Mouse (Mus musculus): ENCODE measurements around the gene Ppp1r12c. TPM values are rescaled to one million over a fixed set of nuclear protein-coding genes. Genes with fewer than 3 reads are reported as not detected.
"Not testable (repeated sequence)": the region's sequence is repeated elsewhere in the genome, so short reads cannot be mapped to it uniquely, and the experiment has no call there.

Gene Ppp1r12c
- polyA plus RNA-seq, 1 experiment, result not detected

DNA sequence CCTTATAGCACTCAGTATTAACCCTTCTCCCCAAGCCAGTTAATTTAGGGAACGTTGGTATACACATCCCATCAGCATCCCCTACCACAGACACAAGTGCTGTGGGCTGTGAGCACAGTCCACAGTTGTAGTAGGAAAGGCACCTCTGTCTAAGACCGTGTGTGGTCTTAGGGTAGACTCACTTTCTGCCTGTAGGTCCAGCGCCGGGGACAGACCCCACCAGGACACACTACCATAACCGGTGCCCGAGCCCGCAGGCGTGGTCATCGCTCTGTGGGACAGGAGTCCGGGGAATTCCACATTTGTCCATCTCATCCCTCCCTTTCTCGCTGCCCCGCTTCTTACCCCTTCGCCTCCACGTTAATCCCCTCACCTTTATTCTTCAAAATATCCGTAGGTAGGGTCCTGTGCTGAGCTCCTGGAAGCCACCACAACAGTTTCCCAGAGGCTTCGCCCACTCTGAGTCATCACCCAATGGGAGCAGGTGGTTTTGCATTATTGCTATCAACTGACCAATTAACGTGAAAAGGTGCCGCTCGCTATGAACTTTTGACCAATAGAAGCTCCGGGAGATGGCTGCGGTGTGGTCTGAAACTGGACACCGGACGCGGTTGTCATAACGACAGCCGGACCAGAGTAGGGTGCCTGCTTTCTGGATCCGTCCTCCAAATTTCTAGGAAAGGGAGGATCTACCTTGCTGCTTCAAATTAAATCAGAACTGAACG lies 30.7 kb upstream of the Ppp1r12c start, which contains the start of gene Dnaaf3:
Gene Dnaaf3 (minus strand): TSS at position 449 of the 725 bp plus-strand sequence.
- 4% methylated on average over 28 of the region's 28 CpGs for WGBS
- Histone ChIP-seq H3K4me3 (ENCODE audit: insufficient read depth, low read depth, low read length) (no peak within 1 kb of the TSS), H3K27ac (ENCODE audit: insufficient read depth, low read depth, low read length) (no peak within 1 kb of the TSS), H3K4me1 (ENCODE audit: control insufficient read depth, insufficient read depth, low read length) (0 out of 2 replicates have a peak, but pooled peaks cover 3% of the 10 kb centered on the region)
- no peak for TF ChIP-seq CTCF (IDR thresholded peaks at IDR 0.05; ENCODE audit: insufficient read depth, low read depth, low read length)
- no peak for TF ChIP-seq POLR2A (IDR thresholded peaks at IDR 0.05; ENCODE audit: insufficient read depth, low read depth, low read length)

DNA sequence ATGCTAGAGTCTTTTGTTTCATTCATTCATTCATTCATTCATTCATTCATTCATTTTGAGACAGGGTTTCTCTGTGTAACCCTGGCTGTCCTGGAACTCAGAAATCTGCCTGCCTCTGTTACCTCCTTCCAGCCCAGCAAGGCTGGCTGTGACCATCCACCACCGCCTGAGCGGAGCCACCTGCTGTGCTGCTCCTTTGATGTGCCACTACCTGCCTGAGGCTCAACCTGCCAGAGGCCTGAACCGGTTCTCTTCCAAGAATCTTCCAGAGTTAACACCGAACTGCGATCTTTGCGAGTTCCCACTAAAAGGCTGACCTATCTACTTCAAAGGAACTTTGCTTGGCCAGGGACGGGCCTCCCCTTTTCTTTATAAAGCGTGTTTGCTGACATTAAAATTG lies 28.7 kb upstream of the Ppp1r12c start:
- H3K4me1 ChIP-seq (ENCODE audit: control insufficient read depth, insufficient read depth, low read length); H3K27ac ChIP-seq (ENCODE audit: insufficient read depth, low read depth, low read length); H3K4me3 ChIP-seq (ENCODE audit: insufficient read depth, low read depth, low read length): not testable (repeated sequence)
- 80% methylated on average over 8 of the region's 8 CpGs for WGBS

DNA sequence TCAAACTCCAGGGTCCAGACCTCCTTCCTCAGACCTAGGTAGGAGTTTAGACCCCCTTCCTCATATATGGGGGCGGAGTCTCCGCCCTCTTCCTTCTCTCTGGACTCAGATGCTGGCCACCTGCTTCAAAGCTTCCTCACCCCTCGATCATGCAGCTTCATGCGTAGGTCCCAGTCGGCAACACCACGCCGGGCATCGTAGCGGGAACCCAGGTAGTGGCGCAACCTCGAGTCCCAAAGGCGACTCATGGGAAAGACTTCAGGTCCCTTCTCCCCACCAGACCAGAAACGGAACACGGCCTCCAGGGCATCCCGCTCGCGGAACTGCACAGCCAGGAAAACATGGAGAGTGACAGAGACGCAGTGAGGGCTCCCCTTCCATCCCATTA lies 25.8 kb upstream of the Ppp1r12c start:
- H3K4me1 ChIP-seq (ENCODE audit: control insufficient read depth, insufficient read depth, low read length), result peaks cover 7% of the 10 kb centered on the region; the same call in 1 of the 2 replicates
- no peak overlapping the region for H3K4me3 ChIP-seq (ENCODE audit: insufficient read depth, low read depth, low read length)
- no peak for TF ChIP-seq CTCF (IDR thresholded peaks at IDR 0.05; ENCODE audit: insufficient read depth, low read depth, low read length)
- no peak for TF ChIP-seq POLR2A (IDR thresholded peaks at IDR 0.05; ENCODE audit: insufficient read depth, low read depth, low read length)
- H3K27ac ChIP-seq (ENCODE audit: insufficient read depth, low read depth, low read length), result no peak overlapping the region
- 63% methylated on average over 18 of the region's 18 CpGs for WGBS

DNA sequence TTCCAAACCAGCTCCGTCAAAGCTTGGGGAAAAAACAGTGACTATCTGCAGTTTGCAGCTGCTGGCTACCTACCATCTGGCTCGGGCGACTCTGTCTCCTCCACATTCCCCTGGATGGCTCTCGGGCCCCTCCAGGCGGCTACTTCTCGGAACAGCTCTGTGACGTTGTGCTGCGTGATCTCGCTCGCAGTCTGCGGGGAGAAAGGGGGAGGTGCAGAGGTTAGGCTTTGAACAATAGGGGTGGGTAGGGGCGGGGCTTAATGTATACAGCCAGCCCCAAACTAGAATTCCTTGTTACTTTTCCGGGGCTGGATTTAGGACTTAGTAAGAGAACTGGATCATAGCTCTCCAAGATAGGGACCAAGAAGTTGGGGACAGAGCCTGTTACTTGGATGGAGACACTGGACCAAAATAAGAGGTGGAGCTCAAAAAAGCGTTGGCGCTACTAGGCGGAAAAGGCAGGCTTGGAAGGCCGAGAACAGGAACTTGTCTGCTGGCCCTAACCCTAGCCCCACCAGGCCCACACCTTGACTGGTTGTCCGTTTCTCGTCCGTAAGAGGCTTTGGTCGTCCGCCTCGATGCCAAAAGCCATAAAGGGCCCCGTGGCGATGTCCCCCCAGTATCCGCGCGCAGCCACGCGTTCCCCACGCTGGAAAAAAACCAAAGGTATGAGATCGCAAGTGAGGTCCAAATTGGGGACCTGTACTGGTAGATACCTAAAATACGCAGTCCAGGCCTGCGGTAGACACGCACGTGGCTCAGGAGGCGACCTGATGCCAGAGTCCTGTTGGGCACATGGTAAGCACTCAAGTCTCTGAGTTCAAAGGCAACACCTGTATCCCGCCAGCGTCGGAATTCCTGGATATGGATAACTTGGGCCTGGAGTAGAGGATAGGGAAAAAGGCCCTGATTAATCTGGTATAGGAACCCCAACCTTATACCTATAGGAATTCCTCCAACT lies 25.1 kb upstream of the Ppp1r12c start:
- H3K4me3 ChIP-seq (ENCODE audit: insufficient read depth, low read depth, low read length), result peak overlapping the region; percentile 41
- H3K27ac ChIP-seq (ENCODE audit: insufficient read depth, low read depth, low read length), result no peak overlapping the region; the same call in 1 of the 2 replicates
- TF ChIP-seq CTCF (IDR thresholded peaks at IDR 0.05; ENCODE audit: insufficient read depth, low read depth, low read length) (peak; percentile 78), POLR2A (IDR thresholded peaks at IDR 0.05; ENCODE audit: insufficient read depth, low read depth, low read length) (no peak)
- H3K4me1 ChIP-seq (ENCODE audit: control insufficient read depth, insufficient read depth, low read length), result peaks cover 5% of the 10 kb centered on the region
- 24% methylated on average over 40 of the region's 40 CpGs for WGBS

DNA sequence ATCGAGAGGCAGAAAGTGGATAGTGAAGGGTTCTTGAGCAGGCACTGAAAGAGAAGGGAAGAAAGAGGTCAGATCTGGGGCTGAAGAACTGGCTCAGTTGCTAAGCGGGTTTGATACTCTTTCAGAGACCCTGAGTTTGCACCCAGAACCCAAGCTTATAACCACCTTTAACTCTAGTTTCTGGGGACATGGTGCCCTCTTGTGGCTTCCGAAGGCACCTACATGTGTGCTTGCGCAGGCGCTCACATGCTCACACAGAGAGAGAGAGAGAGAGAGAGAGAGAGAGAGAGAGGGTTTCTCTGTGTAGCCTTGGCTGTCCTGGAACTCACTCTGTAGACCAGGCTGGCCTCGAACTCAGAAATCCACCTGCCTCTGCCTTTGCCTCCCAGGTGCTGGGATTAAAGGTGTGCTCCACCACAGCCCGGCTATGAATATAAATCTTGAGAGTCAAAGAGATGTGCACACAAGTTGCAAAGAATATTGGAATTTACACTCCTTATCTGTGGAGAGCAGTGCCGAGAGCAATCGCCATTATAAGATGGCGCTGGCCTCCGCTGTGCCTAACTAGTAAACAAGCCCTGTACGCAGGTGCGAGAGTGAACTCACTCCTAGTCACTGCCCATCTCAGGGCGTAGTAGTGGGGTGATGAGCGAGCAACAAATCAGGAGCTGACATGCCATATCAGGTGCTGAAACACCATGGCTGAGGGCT lies 22.9 kb upstream of the Ppp1r12c start, which contains the start of gene Tnni3:
Gene Tnni3 (minus strand): TSS at position 18 of the 711 bp plus-strand sequence.
- H3K27ac ChIP-seq (ENCODE audit: insufficient read depth, low read depth, low read length); H3K4me3 ChIP-seq (ENCODE audit: insufficient read depth, low read depth, low read length): not testable (repeated sequence)
- 67% methylated on average over 15 of the region's 15 CpGs for WGBS
- H3K4me1 ChIP-seq (ENCODE audit: control insufficient read depth, insufficient read depth, low read length), result peaks cover 13% of the 10 kb centered on the region
- peak; percentile 19; the same call in 1 of the 2 replicates for TF ChIP-seq CTCF (IDR thresholded peaks at IDR 0.05; ENCODE audit: insufficient read depth, low read depth, low read length)

DNA sequence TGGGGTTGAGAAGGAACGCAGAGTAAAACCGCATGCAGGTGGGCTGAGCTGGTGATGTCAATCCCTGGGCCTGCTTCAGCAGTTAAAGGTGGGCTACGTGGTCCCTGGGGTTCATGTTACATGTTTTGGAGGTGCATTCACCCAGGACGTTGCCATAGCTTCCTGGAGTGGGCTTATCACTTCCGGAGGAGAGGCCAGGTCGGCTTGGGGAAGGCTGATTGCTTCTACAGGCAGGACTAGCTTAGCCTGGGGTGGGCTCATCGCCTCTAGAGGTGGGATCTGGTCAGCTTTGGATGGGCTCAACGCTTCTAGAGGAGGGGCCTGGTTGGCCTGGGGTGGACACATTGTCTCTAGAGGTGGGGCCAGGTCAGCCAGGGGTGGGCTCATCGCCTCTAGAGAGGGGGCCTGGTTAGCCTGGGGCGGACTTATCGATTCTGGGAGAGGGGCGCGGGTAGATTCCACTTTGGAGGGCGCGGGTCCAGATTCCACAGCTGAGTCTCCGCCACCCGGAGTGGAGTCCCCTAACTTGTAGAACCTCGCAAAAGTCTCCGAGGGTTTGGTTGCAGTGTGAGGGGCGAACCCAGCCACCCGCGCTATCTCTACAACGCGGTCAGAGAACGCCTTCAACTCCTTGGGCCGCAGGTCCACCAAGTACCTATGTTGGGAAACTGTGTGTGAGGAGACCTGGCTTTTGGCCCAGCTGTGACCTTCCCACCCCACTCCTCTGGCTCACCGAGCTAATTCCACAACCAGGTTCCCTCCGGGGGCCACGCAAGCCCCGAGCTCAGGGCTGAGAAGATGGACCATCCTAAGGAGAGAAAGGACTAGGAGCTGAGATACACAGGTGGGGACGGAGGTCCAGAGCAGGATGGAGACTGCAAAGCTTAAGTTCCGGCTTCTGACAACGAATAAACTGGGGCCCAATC lies 22.0 kb upstream of the Ppp1r12c start:
- Histone ChIP-seq H3K4me1 (ENCODE audit: control insufficient read depth, insufficient read depth, low read length) (peaks cover 13% of the 10 kb centered on the region), H3K27ac (ENCODE audit: insufficient read depth, low read depth, low read length) (no peak overlapping the region), H3K4me3 (ENCODE audit: insufficient read depth, low read depth, low read length) (no peak overlapping the region)
- TF ChIP-seq CTCF (IDR thresholded peaks at IDR 0.05; ENCODE audit: insufficient read depth, low read depth, low read length) (no peak), POLR2A (IDR thresholded peaks at IDR 0.05; ENCODE audit: insufficient read depth, low read depth, low read length) (no peak)
- 92% methylated on average over 33 of the region's 33 CpGs for WGBS

DNA sequence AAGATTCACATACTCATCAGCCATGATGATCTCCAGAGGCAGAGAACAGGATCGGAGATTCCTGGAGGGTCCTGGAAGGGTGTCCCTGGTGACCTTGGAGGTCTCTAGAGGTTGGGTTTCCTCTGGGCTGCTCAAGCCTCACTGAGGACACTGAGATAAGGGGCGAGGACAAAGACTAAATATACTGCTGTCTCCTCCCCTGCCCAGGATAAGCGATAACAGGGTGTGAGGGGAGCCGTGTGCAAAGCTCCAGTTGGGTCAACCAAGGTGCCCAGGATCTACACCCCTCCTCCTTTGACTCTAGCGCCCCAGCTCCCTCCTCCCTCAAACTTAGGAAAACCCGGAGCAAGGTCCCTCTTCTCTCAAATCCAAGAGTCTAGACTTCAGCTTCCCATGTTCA lies 20.8 kb upstream of the Ppp1r12c start:
- Histone ChIP-seq H3K27ac (ENCODE audit: insufficient read depth, low read depth, low read length) (no peak overlapping the region), H3K4me3 (ENCODE audit: insufficient read depth, low read depth, low read length) (no peak overlapping the region), H3K4me1 (ENCODE audit: control insufficient read depth, insufficient read depth, low read length) (peaks cover 13% of the 10 kb centered on the region)
- 83% methylated on average over 6 of the region's 6 CpGs for WGBS
- TF ChIP-seq CTCF (IDR thresholded peaks at IDR 0.05; ENCODE audit: insufficient read depth, low read depth, low read length), result no peak
- TF ChIP-seq POLR2A (IDR thresholded peaks at IDR 0.05; ENCODE audit: insufficient read depth, low read depth, low read length), result no peak
